Mouse (Mus musculus) kidney, adult 2 months (tissue): ENCODE measurements around the gene B3gnt7.

Experiments used
- CTCF ChIP-seq: fragments of 200-500 bp; conservative IDR thresholded peaks from 2 replicates; pipeline ENCODE4 v1.5.1; 2011; ENCODE audit warnings: low read depth, mild to moderate bottlenecking, control low read depth, low read length, moderate library complexity, mixed read lengths; ENCODE audit not compliant: insufficient read depth, insufficient read length
- POLR2A ChIP-seq: fragments of 200-500 bp; IDR thresholded peaks from one replicate; pipeline ENCODE4 v1.6.1; 2011; ENCODE audit warnings: low read depth, low read length, control low read depth

- TF ChIP-seq POLR2A (no peak), CTCF (no peak)
Observed at GRCm38 (mm10) chr1:86293091-86293490, 9.5 kb upstream of the B3gnt7 start.
